ENCODE assay signal across 31 mouse cellular contexts in genomic region chr2:69690214-69690613, GRCm38 (mm10). TPM values are rescaled to one million over a fixed set of nuclear protein-coding genes. Genes with fewer than 3 reads are reported as not detected.
"Had no signal": no experiment of that assay in that cellular context is flagged by ENCODE, and none has a peak within 500 bp of the region (broad histone marks: within the 10 kb centered on the region; RNA-seq: fewer than 3 reads in every experiment).

No protein-coding gene starts in this region.

- DNase-seq: left cerebral cortex, postnatal 4 days; liver; liver, embryonic 13.5 days; liver, postnatal 0 days; lung, adult 18-20 months; lung, adult 2 months; lung, embryonic 14.5 days; lung, postnatal 14 days; lung, postnatal 36 days; midbrain, embryonic 14.5 days had no signal

- H3K9ac ChIP-seq: limb, embryonic 12.5 days; limb, embryonic 13.5 days; limb, embryonic 15.5 days; liver, embryonic 12.5 days; liver, embryonic 13.5 days; liver, embryonic 14.5 days; liver, embryonic 15.5 days; liver, postnatal 0 days; lung, embryonic 14.5 days; lung, embryonic 15.5 days; midbrain, embryonic 12.5 days; midbrain, embryonic 13.5 days; midbrain, embryonic 15.5 days had no signal

- H3K27ac ChIP-seq: limb, embryonic 10.5 days; limb, embryonic 12.5 days; limb, embryonic 13.5 days; limb, embryonic 15.5 days; liver, embryonic 12.5 days; liver, embryonic 13.5 days; liver, embryonic 14.5 days; liver, embryonic 15.5 days; lung, embryonic 15.5 days; macrophage; midbrain, embryonic 10.5 days; midbrain, embryonic 12.5 days; midbrain, embryonic 13.5 days; midbrain, embryonic 15.5 days had no signal

- H3K27me3 ChIP-seq: limb, embryonic 12.5 days; limb, embryonic 13.5 days; limb, embryonic 15.5 days; liver, embryonic 12.5 days; liver, embryonic 13.5 days; liver, embryonic 15.5 days; lung, embryonic 15.5 days; megakaryocyte, embryonic 14.5 days; midbrain, embryonic 15.5 days had no signal

- ATAC-seq: liver, embryonic 12.5 days; liver, postnatal 0 days; midbrain, embryonic 13.5 days; midbrain, embryonic 15.5 days; midbrain, embryonic 16.5 days had no signal

- H3K4me1 ChIP-seq: limb, embryonic 10.5 days; limb, embryonic 12.5 days; limb, embryonic 13.5 days; limb, embryonic 15.5 days; liver, embryonic 12.5 days; liver, embryonic 13.5 days; liver, embryonic 15.5 days; lung, embryonic 15.5 days; megakaryocyte, embryonic 14.5 days; midbrain, embryonic 10.5 days; midbrain, embryonic 12.5 days; midbrain, embryonic 13.5 days; midbrain, embryonic 15.5 days had no signal

- H3K4me3 ChIP-seq: limb, embryonic 10.5 days; limb, embryonic 12.5 days; limb, embryonic 13.5 days; limb, embryonic 15.5 days; liver, embryonic 12.5 days; liver, embryonic 13.5 days; liver, embryonic 15.5 days; lung, embryonic 15.5 days; megakaryocyte, embryonic 14.5 days; midbrain, embryonic 10.5 days; midbrain, embryonic 12.5 days; midbrain, embryonic 13.5 days; midbrain, embryonic 15.5 days; myocyte had no signal

RNA-seq across cellular contexts. Expression of gene Klhl41, which starts 20.3 kb away (rescaled TPM):
- total RNA-seq: megakaryocyte progenitor cell, adult 5-6 weeks; megakaryocyte, adult 5-6 weeks; megakaryocyte-erythroid progenitor cell, adult 5-6 weeks; midbrain, postnatal 0 days; monocyte, adult 5-6 weeks had no signal
- polyA plus RNA-seq: macrophage; midbrain, postnatal 0 days had no signal

RNA-seq across cellular contexts. Expression of gene Bbs5, which starts 43.2 kb away (rescaled TPM):
- total RNA-seq: monocyte, adult 5-6 weeks had no signal
